Mouse (Mus musculus): ENCODE results near the gene Edc3. TPM values are rescaled to one million over a fixed set of nuclear protein-coding genes. Genes with fewer than 3 reads are reported as not detected.

Gene Edc3
- total and polyA plus RNA-seq, 2 experiments from 2014 or later, result 3.7 to 10.6 TPM

GRCm38 (mm10) chr9:57718408-57718807 is 10.1 kb downstream of the Edc3 start:
- H3K9me3 ChIP-seq (replicated peaks; ENCODE audit: control insufficient read depth, low read length), result no peaks in the 10 kb centered on the region
- TF ChIP-seq CTCF (IDR thresholded peaks at IDR 0.05; ENCODE audit: low read depth), result no peak
- TF ChIP-seq EP300 (IDR thresholded peaks at IDR 0.05; ENCODE audit: low read depth), result no peak
- no peaks in the 10 kb centered on the region for H3K27me3 ChIP-seq (ENCODE audit: control insufficient read depth, insufficient read depth, low read length)
- peaks cover 8% of the 10 kb centered on the region for H3K4me1 ChIP-seq (ENCODE audit: control insufficient read depth, insufficient read depth)
- no peak overlapping the region for H3K27ac ChIP-seq (ENCODE audit: low read depth)
- no peak for ATAC-seq (ENCODE audit: insufficient read depth, low read depth)
- H3K4me2 ChIP-seq (ENCODE audit: low read depth, low read length), result no peak overlapping the region
- WGBS, result 91% methylated on average over 7 of the region's 7 CpGs
- no peak for DNase-seq (ENCODE audit: low spot score)
- no peak overlapping the region for H3K4me3 ChIP-seq (ENCODE audit: low read depth, low read length)
- peaks cover 59% of the 10 kb centered on the region for H3K36me3 ChIP-seq (replicated peaks; ENCODE audit: control insufficient read depth, insufficient read depth, low read length)
- H3K9ac ChIP-seq (replicated peaks; ENCODE audit: low read depth, low read length), result no peak overlapping the region

DNA sequence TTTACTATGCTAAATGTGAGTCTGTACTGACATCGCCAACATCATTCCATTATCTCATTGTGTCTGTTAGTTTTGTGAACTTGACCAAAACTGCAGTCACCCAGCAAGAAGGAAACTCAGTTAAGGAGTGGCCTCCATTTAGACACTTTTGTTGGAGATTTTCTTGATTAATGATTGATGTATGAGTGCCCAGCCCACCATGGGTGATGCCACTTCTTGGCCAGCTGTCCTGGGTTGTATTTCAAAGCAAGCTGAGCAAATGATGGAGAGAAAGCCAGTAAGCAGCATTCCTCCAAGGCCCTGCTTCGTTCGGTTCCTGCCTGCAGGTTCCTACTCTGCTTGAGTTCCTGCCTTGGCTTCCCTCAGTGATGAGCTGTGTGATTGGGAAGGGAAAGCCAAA is 12.4 kb downstream of the Edc3 start:
- Histone ChIP-seq H3K27me3 (ENCODE audit: control insufficient read depth, insufficient read depth, low read length) (no peaks in the 10 kb centered on the region), H3K27ac (ENCODE audit: low read depth) (no peak overlapping the region), H3K4me1 (ENCODE audit: control insufficient read depth, insufficient read depth) (peaks cover 19% of the 10 kb centered on the region), H3K4me3 (ENCODE audit: low read depth, low read length) (no peak overlapping the region), H3K9ac (replicated peaks; ENCODE audit: low read depth, low read length) (no peak overlapping the region), H3K9me3 (replicated peaks; ENCODE audit: control insufficient read depth, low read length) (no peaks in the 10 kb centered on the region), H3K36me3 (replicated peaks; ENCODE audit: control insufficient read depth, insufficient read depth, low read length) (peaks cover 46% of the 10 kb centered on the region), H3K4me2 (ENCODE audit: low read depth, low read length) (no peak overlapping the region)
- ATAC-seq (ENCODE audit: insufficient read depth, low read depth) (no peak), DNase-seq (ENCODE audit: low spot score) (no peak)
- 81% methylated on average over 3 of the region's 3 CpGs for WGBS
- no peak for TF ChIP-seq CTCF (IDR thresholded peaks at IDR 0.05; ENCODE audit: low read depth)
- no peak for TF ChIP-seq EP300 (IDR thresholded peaks at IDR 0.05; ENCODE audit: low read depth)

GRCm38 (mm10) chr9:57722371-57722770 is 14.0 kb downstream of the Edc3 start:
- ATAC-seq (ENCODE audit: insufficient read depth, low read depth), result no peak
- Histone ChIP-seq H3K9ac (replicated peaks; ENCODE audit: low read depth, low read length) (no peak overlapping the region), H3K27ac (ENCODE audit: low read depth) (peak overlapping the region; percentile 12; the same call in 1 of the 2 replicates), H3K4me1 (ENCODE audit: control insufficient read depth, insufficient read depth) (peaks cover 19% of the 10 kb centered on the region), H3K9me3 (replicated peaks; ENCODE audit: control insufficient read depth, low read length) (no peaks in the 10 kb centered on the region), H3K36me3 (replicated peaks; ENCODE audit: control insufficient read depth, insufficient read depth, low read length) (peaks cover 42% of the 10 kb centered on the region), H3K27me3 (ENCODE audit: control insufficient read depth, insufficient read depth, low read length) (no peaks in the 10 kb centered on the region), H3K4me2 (ENCODE audit: low read depth, low read length) (no peak overlapping the region), H3K4me3 (ENCODE audit: low read depth, low read length) (no peak overlapping the region)
- WGBS, result 74% methylated on average over 1 of the region's 1 CpGs
- no peak for DNase-seq (ENCODE audit: low spot score)
- TF ChIP-seq CTCF (IDR thresholded peaks at IDR 0.05; ENCODE audit: low read depth) (no peak), EP300 (IDR thresholded peaks at IDR 0.05; ENCODE audit: low read depth) (no peak)

DNA sequence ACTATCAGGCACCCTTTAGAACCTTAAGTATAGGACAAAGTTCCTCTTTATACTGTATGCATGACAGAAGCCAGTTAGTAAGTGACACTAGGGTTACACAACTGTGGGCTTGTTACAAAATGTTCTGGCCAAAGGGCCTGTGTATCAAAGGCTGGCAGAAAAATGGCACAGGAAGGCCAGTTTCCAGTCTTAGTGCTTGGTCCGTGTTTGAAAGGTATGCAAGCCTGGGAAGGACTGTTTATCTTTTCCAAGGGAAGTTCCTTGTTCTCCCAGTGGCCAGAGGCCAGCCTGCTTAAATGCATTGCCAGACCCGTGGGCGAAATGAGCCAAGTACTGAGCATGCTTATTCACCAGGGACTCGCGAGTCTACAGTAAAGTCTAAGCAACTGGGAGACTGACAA is 15.0 kb downstream of the Edc3 start:
- Histone ChIP-seq H3K27ac (ENCODE audit: low read depth) (peak overlapping the region; percentile 12; the same call in 1 of the 2 replicates), H3K4me2 (ENCODE audit: low read depth, low read length) (no peak overlapping the region), H3K4me3 (ENCODE audit: low read depth, low read length) (no peak overlapping the region), H3K9ac (replicated peaks; ENCODE audit: low read depth, low read length) (no peak overlapping the region), H3K27me3 (ENCODE audit: control insufficient read depth, insufficient read depth, low read length) (no peaks in the 10 kb centered on the region), H3K36me3 (replicated peaks; ENCODE audit: control insufficient read depth, insufficient read depth, low read length) (peaks cover 42% of the 10 kb centered on the region), H3K4me1 (ENCODE audit: control insufficient read depth, insufficient read depth) (peaks cover 19% of the 10 kb centered on the region), H3K9me3 (replicated peaks; ENCODE audit: control insufficient read depth, low read length) (no peaks in the 10 kb centered on the region)
- TF ChIP-seq EP300 (IDR thresholded peaks at IDR 0.05; ENCODE audit: low read depth), result peak; percentile 57; the same call in 1 of the 2 replicates
- TF ChIP-seq CTCF (IDR thresholded peaks at IDR 0.05; ENCODE audit: low read depth), result no peak
- peak; percentile 35 for DNase-seq (ENCODE audit: low spot score)
- 27% methylated on average over 5 of the region's 5 CpGs for WGBS
- peak; percentile 68 for ATAC-seq (ENCODE audit: insufficient read depth, low read depth)

DNA sequence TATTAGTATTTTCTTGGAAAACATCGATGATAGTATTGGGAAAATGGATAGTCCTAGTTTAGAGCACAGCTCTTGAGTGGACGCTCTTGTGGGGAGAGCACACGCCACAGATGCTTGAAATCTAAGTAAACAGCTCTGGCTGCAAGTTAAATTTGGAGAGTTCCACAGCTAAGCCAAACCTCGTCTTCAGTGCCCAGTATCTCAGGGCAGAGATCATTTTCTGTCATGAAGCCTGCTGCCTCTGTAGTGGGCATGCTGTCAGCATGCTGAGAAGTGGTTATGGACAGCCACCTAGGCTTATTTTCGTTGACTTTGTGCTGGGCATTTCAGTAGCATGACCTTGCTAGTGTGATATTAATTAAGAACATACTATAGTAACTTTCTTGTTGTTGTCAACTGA is 15.5 kb downstream of the Edc3 start:
- peaks cover 19% of the 10 kb centered on the region for H3K4me1 ChIP-seq (ENCODE audit: control insufficient read depth, insufficient read depth)
- H3K9ac ChIP-seq (replicated peaks; ENCODE audit: low read depth, low read length), result no peak overlapping the region
- no peak overlapping the region for H3K4me3 ChIP-seq (ENCODE audit: low read depth, low read length)
- WGBS, result 65% methylated on average over 5 of the region's 5 CpGs
- DNase-seq (ENCODE audit: low spot score) (no peak), ATAC-seq (ENCODE audit: insufficient read depth, low read depth) (no peak)
- TF ChIP-seq EP300 (IDR thresholded peaks at IDR 0.05; ENCODE audit: low read depth) (no peak), CTCF (IDR thresholded peaks at IDR 0.05; ENCODE audit: low read depth) (no peak)
- H3K9me3 ChIP-seq (replicated peaks; ENCODE audit: control insufficient read depth, low read length), result no peaks in the 10 kb centered on the region
- no peaks in the 10 kb centered on the region for H3K27me3 ChIP-seq (ENCODE audit: control insufficient read depth, insufficient read depth, low read length)
- peak overlapping the region; percentile 12; the same call in 1 of the 2 replicates for H3K27ac ChIP-seq (ENCODE audit: low read depth)
- H3K4me2 ChIP-seq (ENCODE audit: low read depth, low read length), result no peak overlapping the region
- peaks cover 39% of the 10 kb centered on the region for H3K36me3 ChIP-seq (replicated peaks; ENCODE audit: control insufficient read depth, insufficient read depth, low read length)

DNA sequence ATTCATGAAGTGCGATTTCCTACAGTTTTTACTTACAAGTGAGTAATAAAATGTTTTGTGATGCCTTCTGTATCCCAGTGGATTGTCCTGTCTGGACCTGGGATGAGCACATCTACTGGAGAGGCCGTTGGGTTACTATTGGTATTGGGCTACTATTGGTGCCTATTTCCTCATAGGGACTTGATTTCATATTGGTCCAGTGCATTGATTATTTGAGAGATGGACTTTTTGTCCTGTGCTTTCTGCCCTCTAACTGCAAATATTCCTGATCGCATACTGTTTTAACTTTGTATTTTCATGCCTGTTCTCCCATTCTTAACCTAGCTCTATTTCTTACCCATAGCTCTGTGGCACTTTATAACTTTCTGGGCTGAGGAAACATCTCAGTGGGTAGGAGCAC is 16.4 kb downstream of the Edc3 start:
- H3K36me3 ChIP-seq (replicated peaks; ENCODE audit: control insufficient read depth, insufficient read depth, low read length), result peaks cover 43% of the 10 kb centered on the region
- 97% methylated on average over 3 of the region's 3 CpGs for WGBS

More for the DNA sequence above, 16.4 kb downstream of the Edc3 start:
- Histone ChIP-seq H3K4me2 (ENCODE audit: low read depth, low read length) (no peak overlapping the region), H3K4me1 (ENCODE audit: control insufficient read depth, insufficient read depth) (peaks cover 19% of the 10 kb centered on the region), H3K4me3 (ENCODE audit: low read depth, low read length) (no peak overlapping the region), H3K9me3 (replicated peaks; ENCODE audit: control insufficient read depth, low read length) (no peaks in the 10 kb centered on the region), H3K9ac (replicated peaks; ENCODE audit: low read depth, low read length) (no peak overlapping the region), H3K27ac (ENCODE audit: low read depth) (no peak overlapping the region), H3K27me3 (ENCODE audit: control insufficient read depth, insufficient read depth, low read length) (no peaks in the 10 kb centered on the region)
- TF ChIP-seq EP300 (IDR thresholded peaks at IDR 0.05; ENCODE audit: low read depth) (no peak), CTCF (IDR thresholded peaks at IDR 0.05; ENCODE audit: low read depth) (no peak)
- DNase-seq (ENCODE audit: low spot score) (no peak), ATAC-seq (ENCODE audit: insufficient read depth, low read depth) (no peak)

Data from heart, postnatal 0 days (tissue).